Mouse (Mus musculus): Measurements from ENCODE around the gene Sypl2.

- TF ChIP-seq CTCF (IDR thresholded peaks at IDR 0.05; ENCODE audit: insufficient read depth, low read length): no peak
- no peak for TF ChIP-seq POLR2A (IDR thresholded peaks at IDR 0.05; ENCODE audit: borderline replicate concordance, extremely low read depth, low read depth, low read length)
Observed at GRCm38 (mm10) chr3:108169199-108169598, 57.2 kb downstream of the Sypl2 start.
